Mouse (Mus musculus): ENCODE results near the gene 4933424G06Rik. TPM values are rescaled to one million over a fixed set of nuclear protein-coding genes. Genes with fewer than 3 reads are reported as not detected.

4933424G06Rik gene
- polyA plus RNA-seq, 1 experiment from 2014 or later = not detected

DNA sequence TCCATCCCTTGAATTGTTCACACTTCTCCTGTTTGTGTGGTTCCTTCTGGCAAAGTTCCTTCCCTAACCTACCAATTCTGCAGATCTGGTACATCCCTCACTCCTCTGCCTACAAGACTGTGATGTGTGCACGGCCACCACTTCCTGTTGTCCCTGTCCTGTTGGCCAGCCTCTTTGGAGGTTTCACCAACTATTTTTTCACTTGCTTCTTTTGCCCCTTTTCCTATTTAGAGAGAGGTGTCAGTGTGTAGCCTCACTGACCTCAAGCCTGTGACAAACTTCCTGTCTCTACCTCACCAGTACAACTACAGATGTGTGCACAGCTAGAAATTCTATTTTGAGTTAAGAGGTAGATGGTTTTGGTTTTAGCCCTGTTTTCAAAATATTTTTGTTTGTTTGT, 97.1 kb downstream of the 4933424G06Rik start:
- Histone ChIP-seq H3K4me1 (ENCODE audit: control insufficient read depth, insufficient read depth, low read length) (no peaks in the 10 kb centered on the region), H3K36me3 (ENCODE audit: control insufficient read depth, insufficient read depth, low read length) (peaks cover 96% of the 10 kb centered on the region), H3K9ac (ENCODE audit: low read depth, low read length) (no peak overlapping the region), H3K9me3 (ENCODE audit: control insufficient read depth, low read length) (no peaks in the 10 kb centered on the region), H3K4me2 (ENCODE audit: low read depth, low read length) (no peak overlapping the region), H3K4me3 (ENCODE audit: low read depth, low read length) (no peak overlapping the region), H3K27me3 (replicated peaks; ENCODE audit: control insufficient read depth, insufficient read depth, low read length) (no peaks in the 10 kb centered on the region), H3K27ac (replicated peaks; ENCODE audit: low read depth, low read length) (no peak overlapping the region)
- 82% methylated on average over 1 of the region's 1 CpGs for WGBS
- no peak for ATAC-seq (ENCODE audit: low read depth)
- DNase-seq (ENCODE audit: low spot score) = no peak

Small RNA genes within 50 kb of the gene (microRNA-seq; reads per million reads assigned to microRNA genes)
- not detected for gene Gm24133 (ENCODE audit: borderline number of aligned reads)

Other genes with a start within 250 kb of the 4933424G06Rik start
- 13.5 and 13.9 TPM in 2 replicates for gene Cnnm4, start 238.5 kb upstream of the 4933424G06Rik start, polyA plus RNA-seq (2014; fragmentation: Nextera tagmentation; extraction: Ambion mirVana)
- 4.8 and 5.1 TPM in 2 replicates for gene Cnnm3, start 198.3 kb upstream of the 4933424G06Rik start, polyA plus RNA-seq (2014; fragmentation: Nextera tagmentation; extraction: Ambion mirVana)
- gene Ankrd23, start 173.3 kb upstream of the 4933424G06Rik start, polyA plus RNA-seq (2014; fragmentation: Nextera tagmentation; extraction: Ambion mirVana) = 12.3 and 13.2 TPM in 2 replicates
- not detected in 2 replicates for gene Gm42417, start 170.7 kb upstream of the 4933424G06Rik start, polyA plus RNA-seq (2014; fragmentation: Nextera tagmentation; extraction: Ambion mirVana)
- 19.5 and 20.0 TPM in 2 replicates for gene Ankrd39, start 162.7 kb upstream of the 4933424G06Rik start, polyA plus RNA-seq (2014; fragmentation: Nextera tagmentation; extraction: Ambion mirVana)
- gene Sema4c, start 151.8 kb upstream of the 4933424G06Rik start, polyA plus RNA-seq (2014; fragmentation: Nextera tagmentation; extraction: Ambion mirVana) = 2.3 and 3.8 TPM in 2 replicates
- gene Fam178b, start 27.0 kb upstream of the 4933424G06Rik start, polyA plus RNA-seq (2014; fragmentation: Nextera tagmentation; extraction: Ambion mirVana) = 1.0 and 1.6 TPM in 2 replicates
- 579 and 661 TPM in 2 replicates for gene Cox5b, start 18.7 kb upstream of the 4933424G06Rik start, polyA plus RNA-seq (2014; fragmentation: Nextera tagmentation; extraction: Ambion mirVana)
- 92.7 and 96.4 TPM in 2 replicates for gene Actr1b, start 4.3 kb downstream of the 4933424G06Rik start, polyA plus RNA-seq (2014; fragmentation: Nextera tagmentation; extraction: Ambion mirVana)
- gene Zap70, start 51.6 kb downstream of the 4933424G06Rik start, polyA plus RNA-seq (2014; fragmentation: Nextera tagmentation; extraction: Ambion mirVana) = 0.36 and 0.67 TPM in 2 replicates
- gene Tmem131, start 233.5 kb downstream of the 4933424G06Rik start, polyA plus RNA-seq (2014; fragmentation: Nextera tagmentation; extraction: Ambion mirVana) = 21.3 and 22.4 TPM in 2 replicates